20 mouse cellular contexts compared by ENCODE assay signal in the genomic region with DNA sequence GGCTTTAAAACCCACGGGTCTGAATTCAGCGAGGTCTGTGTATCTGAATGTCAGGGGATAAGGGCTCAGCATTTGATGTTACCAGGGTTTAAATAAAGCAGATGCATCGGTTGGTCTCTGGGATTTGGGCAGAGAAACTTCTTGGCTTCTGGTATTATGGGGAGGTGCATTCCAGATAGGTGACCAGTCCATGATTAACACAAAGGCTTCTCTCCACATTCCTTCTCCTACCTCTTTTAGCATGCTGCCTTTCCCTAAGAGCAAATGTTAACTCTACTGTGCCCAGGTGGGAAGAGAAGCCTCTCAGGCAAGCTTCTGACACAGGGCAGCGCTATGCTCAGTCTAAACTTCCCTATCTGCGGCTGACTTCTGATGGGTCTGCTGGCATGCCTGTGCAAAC. TPM values are rescaled to one million over a fixed set of nuclear protein-coding genes. Genes with fewer than 3 reads are reported as not detected.
"Had no signal": no experiment of that assay in that cellular context is flagged by ENCODE, and none has a peak within 500 bp of the region (broad histone marks: within the 10 kb centered on the region; RNA-seq: fewer than 3 reads in every experiment).

No protein-coding gene starts in this region.

- H3K9me3 ChIP-seq: limb, embryonic 10.5 days; limb, embryonic 13.5 days; stomach, embryonic 15.5 days had no signal

- H3K27ac ChIP-seq: kidney, postnatal 0 days; layer of hippocampus, adult 2 months; limb, embryonic 10.5 days; limb, embryonic 13.5 days; stomach, embryonic 15.5 days had no signal

- DNase-seq: kidney, adult 18-20 months; kidney, postnatal 25 days; layer of hippocampus, adult 9-11 months; lung, adult 2 months; lung, postnatal 14 days; lung, postnatal 4 days; midbrain, embryonic 14.5 days; right cerebral cortex, adult 18-20 months; right cerebral cortex, postnatal 14 days; right cerebral cortex, postnatal 4 days; thymus, postnatal 25 days had no signal

- H3K4me2 ChIP-seq: limb, embryonic 13.5 days; midbrain, embryonic 11.5 days; stomach, embryonic 15.5 days had no signal

- H3K9ac ChIP-seq: limb, embryonic 13.5 days; stomach, embryonic 15.5 days had no signal

- H3K4me3 ChIP-seq: layer of hippocampus, adult 2 months; limb, embryonic 10.5 days; limb, embryonic 13.5 days; stomach, embryonic 15.5 days had no signal

- H3K27me3 ChIP-seq: limb, embryonic 13.5 days; stomach, embryonic 15.5 days had no signal

- H3K4me1 ChIP-seq: stomach, embryonic 15.5 days had no signal

- H3K36me3 ChIP-seq: limb, embryonic 10.5 days; stomach, embryonic 15.5 days had no signal

RNA-seq across cellular contexts. Expression of gene Tmem182, which starts 32.2 kb away (rescaled TPM):
- total RNA-seq: megakaryocyte progenitor cell, adult 5-6 weeks; megakaryocyte-erythroid progenitor cell, adult 5-6 weeks had no signal
- polyA plus RNA-seq: liver, adult 2 months; midbrain, embryonic 11.5 days had no signal
